Mouse (Mus musculus): Measurements from ENCODE around the gene Hipk2. TPM values are rescaled to one million over a fixed set of nuclear protein-coding genes. Genes with fewer than 3 reads are reported as not detected.

Hipk2 gene
- total and polyA plus RNA-seq, 2 experiments from 2014 or later, result 24.9 to 60.3 TPM

- no peaks in the 10 kb centered on the region for H3K4me1 ChIP-seq (ENCODE audit: insufficient read depth, low read length)
- DNase-seq (ENCODE audit: low spot score) (no peak), ATAC-seq (no peak)
- 80% methylated on average over 2 of the region's 2 CpGs for WGBS
- no peak overlapping the region for H3K27ac ChIP-seq
- no peak for TF ChIP-seq CTCF (IDR thresholded peaks at IDR 0.05; ENCODE audit: low read depth)
- no peaks in the 10 kb centered on the region for H3K27me3 ChIP-seq (ENCODE audit: insufficient read depth, low read length)
- no peaks in the 10 kb centered on the region for H3K36me3 ChIP-seq (ENCODE audit: insufficient read depth, low read length)
- H3K9ac ChIP-seq (replicated peaks; ENCODE audit: low read length), result no peak overlapping the region
- H3K4me2 ChIP-seq (ENCODE audit: low read depth, low read length), result no peak overlapping the region
- H3K9me3 ChIP-seq (ENCODE audit: low read length), result no peaks in the 10 kb centered on the region
- H3K4me3 ChIP-seq (ENCODE audit: low read length), result no peak overlapping the region
These were observed 5.5 kb upstream of the Hipk2 start for GRCm38 (mm10) chr6:38881468-38881867.

GRCm38 (mm10) chr6:38877674-38878073 lies 1.7 kb upstream of the Hipk2 start:
- ATAC-seq, result no peak
- 87% methylated on average over 2 of the region's 2 CpGs for WGBS

GRCm38 (mm10) chr6:38875258-38876070 lies 501 bp downstream of the Hipk2 start, which contains the start of gene Tbxas1:
Tbxas1 (plus strand) TSS chr6:38875404.
- ATAC-seq, result peak; percentile 78
- H3K4me1 ChIP-seq (ENCODE audit: insufficient read depth, low read length), result peaks cover 17% of the 10 kb centered on the region
- WGBS, result 1% methylated on average over 61 of the region's 77 CpGs

More at GRCm38 (mm10) chr6:38877674-38878073, 1.7 kb upstream of the Hipk2 start:
- no peak overlapping the region for H3K27ac ChIP-seq
- H3K4me2 ChIP-seq (ENCODE audit: low read depth, low read length), result no peak overlapping the region
- peaks cover 8% of the 10 kb centered on the region for H3K4me1 ChIP-seq (ENCODE audit: insufficient read depth, low read length)
- DNase-seq (ENCODE audit: low spot score), result no peak
- TF ChIP-seq CTCF (IDR thresholded peaks at IDR 0.05; ENCODE audit: low read depth), result no peak
- no peaks in the 10 kb centered on the region for H3K27me3 ChIP-seq (ENCODE audit: insufficient read depth, low read length)
- H3K9me3 ChIP-seq (ENCODE audit: low read length), result no peaks in the 10 kb centered on the region
- no peak overlapping the region for H3K9ac ChIP-seq (replicated peaks; ENCODE audit: low read length)
- H3K4me3 ChIP-seq (ENCODE audit: low read length), result no peak overlapping the region
- no peaks in the 10 kb centered on the region for H3K36me3 ChIP-seq (ENCODE audit: insufficient read depth, low read length)

DNA sequence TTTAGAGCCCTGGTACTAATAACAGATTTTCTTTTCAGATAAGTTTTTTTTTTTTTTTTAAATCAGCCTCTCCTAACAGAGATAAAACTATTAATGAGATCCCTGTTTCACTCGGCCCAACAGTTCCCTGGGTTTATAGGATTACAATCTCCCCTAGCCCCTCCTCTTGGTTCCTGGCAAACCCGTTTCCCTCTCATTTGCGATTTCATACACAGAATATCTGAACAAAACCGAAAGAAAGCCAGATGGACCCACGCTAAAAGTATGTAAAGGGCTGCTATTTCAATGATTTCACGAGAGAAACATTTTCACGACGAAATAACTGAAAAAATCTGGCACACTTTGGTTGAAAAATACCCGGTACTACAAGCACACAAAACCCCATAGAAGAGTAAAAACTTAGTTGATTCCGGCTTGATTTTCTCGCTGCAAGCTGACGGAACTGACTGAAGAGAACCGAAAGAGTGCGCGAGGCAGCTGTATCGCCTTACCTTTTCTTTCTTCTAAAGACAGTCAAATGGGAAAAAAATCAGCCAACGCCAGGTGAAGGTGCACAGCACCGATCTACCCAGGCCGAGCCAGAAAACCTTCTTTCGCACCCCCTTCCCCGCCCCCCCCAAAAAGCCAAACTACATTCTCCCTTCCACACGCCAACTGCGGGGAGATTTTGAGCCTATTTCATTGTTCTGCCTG lies 1.3 kb downstream of the Hipk2 start:
- H3K9ac ChIP-seq (replicated peaks; ENCODE audit: low read length), result peak overlapping the region; percentile 100
- peak overlapping the region; percentile 62 for H3K4me2 ChIP-seq (ENCODE audit: low read depth, low read length)
- H3K27me3 ChIP-seq (ENCODE audit: insufficient read depth, low read length), result no peaks in the 10 kb centered on the region
- no peak for TF ChIP-seq CTCF (IDR thresholded peaks at IDR 0.05; ENCODE audit: low read depth)
- H3K36me3 ChIP-seq (ENCODE audit: insufficient read depth, low read length), result no peaks in the 10 kb centered on the region
- WGBS, result under 1% methylated on average over 23 of the region's 23 CpGs
- peak overlapping the region; percentile 99 for H3K4me3 ChIP-seq (ENCODE audit: low read length)
- ATAC-seq (no peak), DNase-seq (ENCODE audit: low spot score) (peak; percentile 17)
- no peaks in the 10 kb centered on the region for H3K9me3 ChIP-seq (ENCODE audit: low read length)
- peaks cover 17% of the 10 kb centered on the region for H3K4me1 ChIP-seq (ENCODE audit: insufficient read depth, low read length)
- H3K27ac ChIP-seq, result peak overlapping the region; percentile 98

More at GRCm38 (mm10) chr6:38875258-38876070, 501 bp downstream of the Hipk2 start, which contains the start of gene Tbxas1:
- Histone ChIP-seq H3K9ac (replicated peaks; ENCODE audit: low read length) (peak within 1 kb of the TSS; percentile 100), H3K27me3 (ENCODE audit: insufficient read depth, low read length) (no peaks in the 10 kb centered on the region), H3K27ac (peak within 1 kb of the TSS; percentile 98), H3K36me3 (ENCODE audit: insufficient read depth, low read length) (no peaks in the 10 kb centered on the region), H3K9me3 (ENCODE audit: low read length) (no peaks in the 10 kb centered on the region), H3K4me2 (ENCODE audit: low read depth, low read length) (peak within 1 kb of the TSS; percentile 62), H3K4me3 (ENCODE audit: low read length) (peak within 1 kb of the TSS; percentile 99)
- TF ChIP-seq CTCF (IDR thresholded peaks at IDR 0.05; ENCODE audit: low read depth), result no peak
- DNase-seq (ENCODE audit: low spot score), result peak; percentile 76

GRCm38 (mm10) chr6:38874035-38874434 lies 1.9 kb downstream of the Hipk2 start:
- Histone ChIP-seq H3K36me3 (ENCODE audit: insufficient read depth, low read length) (no peaks in the 10 kb centered on the region), H3K4me1 (ENCODE audit: insufficient read depth, low read length) (peaks cover 17% of the 10 kb centered on the region), H3K9me3 (ENCODE audit: low read length) (no peaks in the 10 kb centered on the region), H3K4me2 (ENCODE audit: low read depth, low read length) (peak overlapping the region; percentile 62), H3K27me3 (ENCODE audit: insufficient read depth, low read length) (no peaks in the 10 kb centered on the region), H3K27ac (peak overlapping the region; percentile 98), H3K9ac (replicated peaks; ENCODE audit: low read length) (peak overlapping the region; percentile 100), H3K4me3 (ENCODE audit: low read length) (peak overlapping the region; percentile 99)
- peak; percentile 76 for TF ChIP-seq CTCF (IDR thresholded peaks at IDR 0.05; ENCODE audit: low read depth)
- DNase-seq (ENCODE audit: low spot score), result peak; percentile 86
- under 1% methylated on average over 8 of the region's 8 CpGs for WGBS
- 0 out of 2 replicates have a peak, but pooled peaks have one; percentile 16 for ATAC-seq

GRCm38 (mm10) chr6:38873316-38873715 lies 2.6 kb downstream of the Hipk2 start:
- Histone ChIP-seq H3K9me3 (ENCODE audit: low read length) (no peaks in the 10 kb centered on the region), H3K27ac (no peak overlapping the region), H3K4me2 (ENCODE audit: low read depth, low read length) (peak overlapping the region; percentile 62), H3K4me1 (ENCODE audit: insufficient read depth, low read length) (peaks cover 17% of the 10 kb centered on the region), H3K4me3 (ENCODE audit: low read length) (peak overlapping the region; percentile 99), H3K9ac (replicated peaks; ENCODE audit: low read length) (peak overlapping the region; percentile 100), H3K27me3 (ENCODE audit: insufficient read depth, low read length) (no peaks in the 10 kb centered on the region), H3K36me3 (ENCODE audit: insufficient read depth, low read length) (no peaks in the 10 kb centered on the region)
- no peak for TF ChIP-seq CTCF (IDR thresholded peaks at IDR 0.05; ENCODE audit: low read depth)
- 40% methylated on average over 1 of the region's 1 CpGs for WGBS
- DNase-seq (ENCODE audit: low spot score) (no peak), ATAC-seq (no peak)
